Mouse (Mus musculus) C3H10T1/2 (cell line): ENCODE measurements around the gene Usp27x. TPM values are rescaled to one million over a fixed set of nuclear protein-coding genes. Genes with fewer than 3 reads are reported as not detected.

Source experiments
- polyA plus RNA-seq, 2 experiments: library from polyadenylated mRNA; unstranded; fragments of >200 nt; fragmentation: generic; extraction: Trizol; gene quantifications; one replicate each; pipeline ENCODE4 v1.2.1; 2012; ENCODE audit warnings: missing spikeins in 2 of 2

Gene Usp27x
- 1 to 10 TPM in 1 of 2 experiments, under 1 TPM in 1; 0.20 to 2.1 TPM for polyA plus RNA-seq

DNA sequence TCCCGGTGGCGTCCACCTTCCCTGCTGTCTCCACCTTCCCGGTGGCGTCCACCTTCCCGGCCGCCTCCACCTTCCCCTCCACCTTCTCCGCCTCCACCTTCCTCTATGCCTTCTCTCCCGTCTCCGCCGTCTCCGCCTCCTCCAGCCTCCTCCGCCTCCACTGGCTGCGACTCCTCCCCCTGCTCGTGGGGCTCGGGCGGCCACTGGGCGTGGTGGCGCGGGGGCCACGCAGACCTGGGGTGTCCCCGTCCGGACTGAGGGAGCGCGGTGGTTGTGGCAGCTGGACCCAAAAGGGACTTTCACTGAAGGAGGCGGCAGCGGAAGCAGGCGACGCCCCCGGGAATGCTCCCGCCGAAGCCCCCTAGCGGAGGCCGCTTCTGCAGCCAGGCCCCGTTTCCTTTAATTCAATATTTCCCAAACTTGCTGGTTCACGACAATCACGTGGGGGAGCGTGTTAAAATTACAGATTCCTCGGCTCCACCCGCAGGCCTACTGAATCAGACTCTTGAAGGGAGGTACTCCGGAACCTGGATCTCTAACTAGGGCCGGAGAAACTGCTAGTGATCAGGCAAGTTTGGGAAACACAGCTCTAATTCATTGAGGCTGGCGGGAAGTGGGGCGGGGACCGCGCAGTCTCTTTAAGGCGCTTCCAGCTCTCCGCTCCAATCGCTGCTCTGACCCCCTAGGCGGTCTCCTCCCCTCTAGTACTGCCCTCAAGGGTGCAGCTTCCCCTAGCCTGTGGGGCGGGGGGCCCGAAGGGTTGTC, at the start of gene Usp27x:
Gene Usp27x (minus strand): TSS at position 115 of the 765 bp plus-strand sequence.

Other genes starting within 250 kb of the Usp27x start
- gene Clcn5, start 56.5 kb downstream of the Usp27x start, polyA plus RNA-seq = 1 to 10 TPM in 1 of 2 experiments, under 1 TPM in 1; 0.42 to 1.4 TPM
- gene Foxp3, start 197.8 kb upstream of the Usp27x start, polyA plus RNA-seq = under 1 TPM; 0.12 to 0.41 TPM
- 1 to 10 TPM; 1.5 to 4.1 TPM for gene Ppp1r3f, start 198.5 kb upstream of the Usp27x start, polyA plus RNA-seq
- gene Ccdc22, start 229.7 kb upstream of the Usp27x start, polyA plus RNA-seq = 10 to 100 TPM; 26.1 to 46.2 TPM
- gene Cacna1f, start 231.3 kb upstream of the Usp27x start, polyA plus RNA-seq = under 1 TPM in 1 of 2 experiments, not detected in 1; 0.01 TPM